Mouse (Mus musculus) C2C12 (cell line): ENCODE data around the gene Gm10271.

Experiments
- CEBPB ChIP-seq: IDR thresholded peaks from one replicate; pipeline ENCODE4 v1.6.1; 2011; ENCODE audit warnings: low read depth, mild to moderate bottlenecking, control low read depth, moderate library complexity
- CTCF ChIP-seq: IDR thresholded peaks from one replicate; pipeline ENCODE4 v1.5.1; 2011; ENCODE audit not compliant: control insufficient read depth, insufficient read depth, insufficient read length
- MAX ChIP-seq: IDR thresholded peaks from one replicate; pipeline ENCODE4 v1.6.1; 2011; ENCODE audit warnings: mild to moderate bottlenecking, control low read depth
- MYOD1 ChIP-seq: IDR thresholded peaks from one replicate; pipeline ENCODE4 v1.6.1; 2011; ENCODE audit warnings: low read depth; ENCODE audit not compliant: control insufficient read depth, insufficient read length
- MYOG ChIP-seq: IDR thresholded peaks from one replicate; pipeline ENCODE4 v1.6.1; 2011; ENCODE audit not compliant: control insufficient read depth, insufficient read length; ENCODE audit errors: extremely low read depth
- USF1 ChIP-seq: IDR thresholded peaks from one replicate; pipeline ENCODE4 v1.6.1; 2011; ENCODE audit warnings: low read depth, mild to moderate bottlenecking, control low read depth, moderate library complexity

DNA sequence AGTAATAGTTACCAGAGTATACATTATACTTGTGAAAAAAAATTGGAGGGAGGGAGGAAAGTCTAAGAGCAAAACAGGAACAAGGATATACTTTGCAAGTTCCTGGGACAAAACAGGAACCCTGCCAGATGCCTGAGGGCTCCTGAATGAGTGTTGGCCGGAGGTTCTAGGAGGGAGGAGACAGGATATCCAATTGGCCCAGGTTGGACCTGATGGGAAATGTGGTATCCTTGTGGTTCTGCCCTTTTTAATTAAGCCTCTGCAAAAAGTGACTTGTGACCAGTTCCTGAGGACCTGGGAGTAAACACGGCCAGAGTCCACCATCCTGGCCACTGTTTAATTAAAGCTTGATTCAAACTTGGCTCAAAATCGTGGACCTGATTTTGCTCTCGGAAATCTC, 3.7 kb downstream of the Gm10271 start:
- no peak for TF ChIP-seq MAX
- no peak for TF ChIP-seq MYOD1
- TF ChIP-seq CTCF = no peak
- no peak for TF ChIP-seq CEBPB
- no peak for TF ChIP-seq MYOG
- no peak for TF ChIP-seq USF1
